Mouse (Mus musculus) c-Kit-negative CD71-positive TER-119-positive erythroid progenitor cells, embryonic 14.5 days (primary cell): ENCODE measurements around the gene Tor1a.
"Not testable (repeated sequence)": the region's sequence is repeated elsewhere in the genome, so short reads cannot be mapped to it uniquely, and the experiment has no call there.

Source experiments
- DNase-seq: peaks from one replicate; pipeline ENCODE4 v3.0.0-alpha.2; 2013; ENCODE audit warnings: low read depth, low spot score

Tor1a gene

GRCm38 (mm10) chr2:30954797-30955196 is 12.9 kb downstream of the Tor1a start:
- no peak for DNase-seq

- DNase-seq: peak; percentile 82
Measured at GRCm38 (mm10) chr2:30952824-30953490, 14.8 kb downstream of the Tor1a start, which contains the start of gene Tor1b. TSS of gene Tor1b (plus strand) at chr2:30952959.

- DNase-seq: no peak
Measured at GRCm38 (mm10) chr2:30952457-30952823, 15.3 kb downstream of the Tor1a start.

GRCm38 (mm10) chr2:30942603-30943011 is 25.1 kb downstream of the Tor1a start:
- DNase-seq: peak; percentile 57

GRCm38 (mm10) chr2:30942116-30942515 is 25.6 kb downstream of the Tor1a start:
- not testable (repeated sequence) for DNase-seq

GRCm38 (mm10) chr2:30941586-30941985 is 26.1 kb downstream of the Tor1a start:
- DNase-seq: no peak

GRCm38 (mm10) chr2:30938574-30938991 is 29.1 kb downstream of the Tor1a start:
- no peak for DNase-seq

GRCm38 (mm10) chr2:30937731-30938130 is 30.0 kb downstream of the Tor1a start:
- no peak for DNase-seq

- no peak for DNase-seq
Measured at GRCm38 (mm10) chr2:30936808-30937207, 30.9 kb downstream of the Tor1a start.

GRCm38 (mm10) chr2:30933917-30934450 is 33.7 kb downstream of the Tor1a start:
- peak; percentile 48 for DNase-seq

- DNase-seq: no peak
Measured at GRCm38 (mm10) chr2:30933032-30933431, 34.7 kb downstream of the Tor1a start.

GRCm38 (mm10) chr2:30931922-30932321 is 35.8 kb downstream of the Tor1a start:
- no peak for DNase-seq

GRCm38 (mm10) chr2:30930846-30931245 is 36.9 kb downstream of the Tor1a start:
- DNase-seq: not testable (repeated sequence)

GRCm38 (mm10) chr2:30929483-30930045 is 38.2 kb downstream of the Tor1a start, which contains the start of gene Ptges:
TSS of gene Ptges (minus strand) at chr2:30929863.
- DNase-seq: peak; percentile 49

- DNase-seq: peak; percentile 74
Measured at GRCm38 (mm10) chr2:30928893-30929482, 38.7 kb downstream of the Tor1a start.

GRCm38 (mm10) chr2:30927844-30928628 is 39.7 kb downstream of the Tor1a start:
- peak; percentile 76 for DNase-seq

GRCm38 (mm10) chr2:30927151-30927781 is 40.5 kb downstream of the Tor1a start:
- DNase-seq: no peak

GRCm38 (mm10) chr2:30926381-30926780 is 41.4 kb downstream of the Tor1a start:
- DNase-seq: no peak

GRCm38 (mm10) chr2:30925181-30925580 is 42.6 kb downstream of the Tor1a start:
- no peak for DNase-seq

GRCm38 (mm10) chr2:30923099-30923498 is 44.6 kb downstream of the Tor1a start:
- no peak for DNase-seq

GRCm38 (mm10) chr2:30920216-30920615 is 47.5 kb downstream of the Tor1a start:
- no peak for DNase-seq
